18 mouse cellular contexts compared by ENCODE assay signal in the genomic region with DNA sequence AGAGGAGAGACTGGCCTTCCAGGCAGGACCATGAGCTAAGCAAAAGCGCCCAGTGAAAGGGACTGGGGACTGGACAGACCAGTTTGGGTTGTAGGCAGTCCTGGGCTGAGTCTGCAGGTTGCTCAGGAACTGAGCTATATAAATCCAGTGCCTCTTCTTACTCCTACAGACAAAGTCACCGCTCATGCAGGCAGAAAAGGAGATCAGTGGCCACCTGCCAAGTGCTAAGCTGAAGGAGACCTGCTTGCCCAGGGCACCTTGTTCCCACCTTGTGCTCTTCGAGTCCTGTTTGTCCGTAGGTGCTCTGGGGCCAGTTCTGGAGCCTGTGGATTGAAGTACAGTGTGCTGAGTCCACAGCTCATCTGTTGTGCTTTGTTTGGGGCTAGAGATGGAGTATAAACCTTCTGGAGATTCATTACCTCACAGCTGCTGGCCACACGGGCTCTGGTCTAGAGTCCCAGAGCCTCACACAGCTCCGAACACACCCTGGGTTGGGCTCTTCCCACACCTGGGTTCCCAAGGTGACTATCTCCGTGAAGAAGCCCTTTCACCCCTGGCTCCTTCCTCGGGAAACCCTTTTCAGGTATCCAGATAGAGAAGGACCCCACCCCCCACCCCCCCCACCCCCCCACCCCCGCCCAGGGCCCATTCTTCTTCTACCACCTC. TPM values are rescaled to one million over a fixed set of nuclear protein-coding genes. Genes with fewer than 3 reads are reported as not detected.
DNase-seq lines count a peak whose midpoint lies in the region; ATAC-seq and TF ChIP-seq lines count a peak whose summit lies in the region.
"Had no signal": no experiment of that assay in that cellular context is flagged by ENCODE, and none has a peak within 500 bp of the region (broad histone marks: within the 10 kb centered on the region; RNA-seq: fewer than 3 reads in every experiment).

No protein-coding gene starts in this region.

- 31% methylated on average over 9 of the region's 9 CpGs for WGBS in heart, embryonic 14.5 days
- WGBS in small intestine, adult 2 months, result 18% methylated on average over 9 of the region's 9 CpGs

- H3K27me3 ChIP-seq in heart, embryonic 14.5 days (ENCODE audit: control insufficient read depth, insufficient read depth, low read length), result no peaks in the 10 kb centered on the region
- H3K27me3 ChIP-seq in small intestine, adult 2 months (ENCODE audit: control insufficient read depth, insufficient read depth, low read length), result no peaks in the 10 kb centered on the region
- H3K27me3 ChIP-seq: midbrain, embryonic 13.5 days had no signal

- TF ChIP-seq CTCF in small intestine, adult 2 months (IDR thresholded peaks at IDR 0.05; ENCODE audit: extremely low read depth, insufficient read length, insufficient replicate concordance, low read depth, low read length), result no peak

- H3K27ac ChIP-seq in heart, embryonic 14.5 days (replicated peaks in 1 of 2; ENCODE audit: control insufficient read depth in 1 of 2, insufficient read depth in 1 of 2, low read depth in 2 of 2, low read length in 2 of 2), result no peak overlapping the region
- H3K27ac ChIP-seq in small intestine, adult 2 months (ENCODE audit: insufficient read depth, low read depth, low read length), result peak overlapping the region; percentile 35; the same call in 1 of the 2 replicates
- H3K27ac ChIP-seq: forebrain, embryonic 12.5 days; hindbrain, embryonic 14.5 days; kidney, postnatal 0 days; midbrain, embryonic 13.5 days had no signal

- no peaks in the 10 kb centered on the region for H3K36me3 ChIP-seq in heart, embryonic 14.5 days (ENCODE audit: control insufficient read depth, insufficient read depth, low read length)
- no peaks in the 10 kb centered on the region for H3K36me3 ChIP-seq in small intestine, adult 2 months (ENCODE audit: control insufficient read depth, insufficient read depth, low read length)
- H3K36me3 ChIP-seq: forebrain, embryonic 12.5 days; heart, embryonic 12.5 days; midbrain, embryonic 13.5 days had no signal

- no peak overlapping the region for H3K9ac ChIP-seq in heart, embryonic 14.5 days (ENCODE audit: low read length)
- H3K9ac ChIP-seq: forebrain, embryonic 12.5 days; heart, embryonic 12.5 days; hindbrain, embryonic 14.5 days; midbrain, embryonic 13.5 days had no signal

- H3K4me3 ChIP-seq in heart, embryonic 14.5 days (ENCODE audit: control insufficient read depth in 1 of 2, insufficient read depth in 1 of 2, low read depth in 1 of 2, low read length in 2 of 2), result no peak overlapping the region
- H3K4me3 ChIP-seq in small intestine, adult 2 months (ENCODE audit: low read depth, low read length), result no peak overlapping the region; the same call in 1 of the 2 replicates
- H3K4me3 ChIP-seq: forebrain, embryonic 12.5 days; heart, embryonic 12.5 days; midbrain, embryonic 13.5 days had no signal

- no peaks in the 10 kb centered on the region for H3K4me1 ChIP-seq in heart, embryonic 14.5 days (ENCODE audit: control insufficient read depth in 2 of 2, insufficient read depth in 2 of 2, low read length in 2 of 2)
- peaks cover 11% of the 10 kb centered on the region; the same call in 1 of the 2 replicates for H3K4me1 ChIP-seq in small intestine, adult 2 months (ENCODE audit: control insufficient read depth, insufficient read depth, insufficient read length, low read length)
- H3K4me1 ChIP-seq: forebrain, embryonic 12.5 days; heart, embryonic 12.5 days; midbrain, embryonic 13.5 days had no signal

- TF ChIP-seq POLR2A in small intestine, adult 2 months (IDR thresholded peaks at IDR 0.05; ENCODE audit: low read depth, low read length), result no peak

- 0 out of 2 replicates have a peak, but pooled peaks have one; percentile 21 for ATAC-seq in heart, embryonic 14.5 days (ENCODE audit: insufficient number of reproducible peaks, insufficient read depth, low FRiP score, low read depth)
- ATAC-seq: midbrain, embryonic 13.5 days had no signal

- intact Hi-C loops in heart, postnatal 14 days (cut with DNase I), result no loop called here

- no peak for DNase-seq in heart, postnatal 14 days
- DNase-seq in urinary bladder, postnatal 14 days (ENCODE audit: low spot score), result peak; percentile 13
- DNase-seq in urinary bladder, postnatal 4 days (ENCODE audit: low spot score in 2 of 2), result no peak
- DNase-seq in B cell, adult 2 months, result no peak
- DNase-seq in spleen, adult 12 weeks (ENCODE audit: low spot score), result no peak
- DNase-seq: cerebellum, adult 18-20 months; cerebellum, postnatal 36 days; gastrocnemius, postnatal 14 days; heart, postnatal 36 days; kidney, adult 11 months; thymus, postnatal 4 days had no signal

- no peak overlapping the region for H3K4me2 ChIP-seq in heart, embryonic 14.5 days (ENCODE audit: low read length)
- H3K4me2 ChIP-seq: forebrain, embryonic 12.5 days; heart, embryonic 12.5 days; hindbrain, embryonic 14.5 days; midbrain, embryonic 13.5 days had no signal

- no peaks in the 10 kb centered on the region for H3K9me3 ChIP-seq in heart, embryonic 14.5 days (ENCODE audit: control insufficient read depth, low read length)
- H3K9me3 ChIP-seq: forebrain, embryonic 12.5 days; midbrain, embryonic 13.5 days had no signal

RNA-seq across cellular contexts. Expression of a gene that starts 18.3 kb away (rescaled TPM):
- 4.8 and 5.3 TPM in 2 replicates for polyA plus RNA-seq in heart, embryonic 14.5 days (2014; fragmentation: Nextera tagmentation; extraction: Ambion mirVana)
- total RNA-seq in heart, postnatal 14 days (2021), result 10 to 100 TPM; 57.3 to 61.8 TPM
- polyA plus RNA-seq in small intestine, adult 2 months (2012; rRNA removed), result 10.7 and 23.7 TPM in 2 replicates

RNA-seq across cellular contexts. Expression of a gene that starts 30.0 kb away (rescaled TPM):
- polyA plus RNA-seq in heart, embryonic 14.5 days (2014; fragmentation: Nextera tagmentation; extraction: Ambion mirVana), result 3.3 and 3.4 TPM in 2 replicates
- 10 to 100 TPM; 15.8 to 19.0 TPM for total RNA-seq in heart, postnatal 14 days (2021)
- 8.2 and 14.4 TPM in 2 replicates for polyA plus RNA-seq in small intestine, adult 2 months (2012; rRNA removed)

RNA-seq across cellular contexts. Expression of a gene that starts 35.7 kb away (rescaled TPM):
- 410 and 434 TPM in 2 replicates for polyA plus RNA-seq in heart, embryonic 14.5 days (2014; fragmentation: Nextera tagmentation; extraction: Ambion mirVana)
- 100 to 1,000 TPM; 167 to 177 TPM for total RNA-seq in heart, postnatal 14 days (2021)
- polyA plus RNA-seq in small intestine, adult 2 months (2012; rRNA removed), result 102 and 152 TPM in 2 replicates

RNA-seq across cellular contexts. Expression of a gene that starts 35.8 kb away (rescaled TPM):
- polyA plus RNA-seq in heart, embryonic 14.5 days (2014; fragmentation: Nextera tagmentation; extraction: Ambion mirVana), result 3.6 and 3.9 TPM in 2 replicates
- 1 to 10 TPM; 2.9 to 3.3 TPM for total RNA-seq in heart, postnatal 14 days (2021)
- polyA plus RNA-seq in small intestine, adult 2 months (2012; rRNA removed), result 4.0 and 7.7 TPM in 2 replicates
